Mouse (Mus musculus): Measurements from ENCODE around the gene Smarca2. TPM values are rescaled to one million over a fixed set of nuclear protein-coding genes. Genes with fewer than 3 reads are reported as not detected.

Smarca2 gene
- polyA plus RNA-seq, 1 experiment from 2014 or later = 49.4 TPM

DNA sequence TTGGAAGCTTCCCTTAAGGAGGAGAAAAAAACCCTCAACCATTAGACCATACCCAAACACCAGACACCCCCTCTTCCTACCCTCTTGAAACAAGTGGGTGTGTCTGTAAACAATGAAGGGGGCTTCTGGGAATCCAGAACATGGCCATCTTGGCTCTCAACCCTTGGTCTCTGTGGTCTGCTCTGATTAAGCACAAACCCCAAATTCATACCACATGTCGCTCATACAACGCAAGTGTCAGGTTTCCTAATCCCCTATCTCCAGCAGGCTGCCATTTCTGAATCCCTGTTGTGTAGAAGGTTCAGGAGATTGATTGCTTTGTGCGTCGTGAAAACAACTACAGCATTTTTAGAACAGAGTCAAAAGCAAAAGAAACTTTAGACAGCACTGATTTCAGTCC is 213.1 kb downstream of the Smarca2 start:
- ATAC-seq (ENCODE audit: insufficient read depth, low FRiP score) = no peak
- WGBS = 77% methylated on average over 4 of the region's 4 CpGs
- H3K9ac ChIP-seq (ENCODE audit: low read length) = no peak overlapping the region

More for the DNA sequence above, 213.1 kb downstream of the Smarca2 start:
- Histone ChIP-seq H3K4me2 (ENCODE audit: low read depth, low read length) (no peak overlapping the region), H3K27me3 (ENCODE audit: control insufficient read depth, insufficient read depth, low read length) (no peaks in the 10 kb centered on the region), H3K4me3 (replicated peaks; ENCODE audit: low read length) (no peak overlapping the region), H3K9me3 (replicated peaks; ENCODE audit: control insufficient read depth, low read length) (no peaks in the 10 kb centered on the region), H3K27ac (ENCODE audit: low read length) (no peak overlapping the region), H3K36me3 (ENCODE audit: control insufficient read depth, insufficient read depth, low read length) (no peaks in the 10 kb centered on the region), H3K4me1 (ENCODE audit: control insufficient read depth, insufficient read depth, low read length) (no peaks in the 10 kb centered on the region)
